Mouse (Mus musculus): ENCODE results near the gene Gadd45b. TPM values are rescaled to one million over a fixed set of nuclear protein-coding genes. Genes with fewer than 3 reads are reported as not detected.

The Gadd45b gene
- total RNA-seq, 2 experiments from 2014 or later, result 1.3 to 9.2 TPM

DNA sequence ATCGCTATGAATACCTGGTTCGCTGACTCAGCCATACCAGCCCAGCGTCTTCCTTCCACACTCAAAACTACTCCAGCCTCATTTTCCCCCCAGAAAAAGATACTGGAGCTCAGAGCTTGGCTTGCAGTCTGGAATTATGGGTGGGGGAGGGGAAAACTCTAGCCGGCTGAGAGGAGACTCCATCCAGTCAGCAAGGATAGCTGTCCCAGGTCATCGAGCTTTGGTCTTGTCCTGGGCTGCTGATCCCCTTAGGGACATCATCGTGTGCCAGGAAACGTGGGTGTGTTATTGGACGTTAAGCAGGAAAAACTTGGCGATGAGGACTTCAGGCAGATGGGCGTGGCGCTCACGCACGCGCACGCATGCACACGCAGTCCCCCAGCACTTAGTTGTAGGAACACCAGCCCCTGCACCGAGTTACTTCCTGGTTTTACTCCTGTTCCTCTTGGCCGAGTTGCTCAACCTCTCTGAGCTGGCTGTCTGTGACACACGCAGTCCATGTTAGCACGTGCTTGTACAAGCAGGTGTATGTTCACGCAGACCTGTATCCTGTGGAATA is 3.6 kb downstream of the Gadd45b start:
- ATAC-seq (replicated peaks; ENCODE audit: low FRiP score, poor library complexity, severe bottlenecking), result no peak

DNA sequence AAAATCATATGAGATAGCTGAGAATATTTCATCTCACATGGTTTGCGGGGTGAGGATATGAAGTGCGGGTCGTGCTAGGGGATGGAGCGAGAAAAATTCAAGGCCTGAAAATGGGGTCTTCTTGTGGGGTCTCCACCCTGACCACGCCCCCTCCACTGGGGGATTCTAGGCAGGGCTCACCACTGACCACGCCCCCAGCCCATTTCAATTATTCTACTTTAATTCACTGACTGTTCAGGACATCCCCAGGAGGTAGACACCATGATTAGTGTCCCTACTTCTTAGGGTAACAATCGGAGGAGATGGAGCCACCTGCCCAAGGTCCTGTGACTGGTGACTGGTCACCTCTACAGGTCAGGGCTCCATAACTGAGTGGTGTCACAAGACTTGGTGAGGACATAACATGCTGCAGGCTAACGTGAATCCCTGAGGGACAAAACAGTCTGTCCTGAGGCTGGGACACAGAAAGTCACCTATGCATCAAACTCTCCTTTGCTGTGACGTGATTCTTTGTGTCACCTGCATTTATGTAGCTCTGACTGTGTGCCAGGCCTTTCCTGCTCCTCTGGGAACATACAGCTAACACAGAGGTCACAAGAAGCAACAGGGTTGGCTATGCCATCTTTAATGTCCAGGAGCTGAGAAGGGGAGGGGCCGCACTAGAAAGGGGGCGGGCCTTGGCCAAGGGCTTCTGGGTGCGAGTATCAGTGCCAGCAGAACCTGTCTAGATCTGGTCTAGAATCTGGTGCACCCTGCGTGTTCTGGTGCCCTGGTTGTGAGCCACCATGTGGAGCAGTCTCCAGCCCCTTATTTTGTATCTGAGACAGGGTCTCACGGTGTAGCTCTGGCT is 4.5 kb downstream of the Gadd45b start:
- no peak for ATAC-seq (replicated peaks; ENCODE audit: low FRiP score, poor library complexity, severe bottlenecking)

DNA sequence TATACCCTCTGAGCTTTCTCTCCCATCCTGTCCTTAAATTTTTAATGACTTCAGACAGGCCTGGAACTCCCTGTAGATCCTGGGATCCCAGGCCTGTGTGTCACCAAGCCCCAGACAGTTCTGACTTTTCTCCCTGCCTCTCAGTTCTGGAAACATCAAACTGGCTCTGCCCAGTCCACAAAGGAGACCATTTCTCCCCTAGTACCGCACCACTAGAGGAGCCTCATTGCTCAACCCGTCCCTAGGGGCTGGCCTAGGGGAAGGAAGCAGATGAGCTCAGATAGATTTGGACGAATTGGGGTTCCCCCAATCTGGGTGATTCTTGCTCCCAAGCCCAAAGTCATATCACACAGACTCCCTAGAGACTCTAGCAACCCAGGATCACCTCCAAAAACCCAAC is 5.4 kb downstream of the Gadd45b start:
- ATAC-seq (replicated peaks; ENCODE audit: low FRiP score, poor library complexity, severe bottlenecking), result no peak

DNA sequence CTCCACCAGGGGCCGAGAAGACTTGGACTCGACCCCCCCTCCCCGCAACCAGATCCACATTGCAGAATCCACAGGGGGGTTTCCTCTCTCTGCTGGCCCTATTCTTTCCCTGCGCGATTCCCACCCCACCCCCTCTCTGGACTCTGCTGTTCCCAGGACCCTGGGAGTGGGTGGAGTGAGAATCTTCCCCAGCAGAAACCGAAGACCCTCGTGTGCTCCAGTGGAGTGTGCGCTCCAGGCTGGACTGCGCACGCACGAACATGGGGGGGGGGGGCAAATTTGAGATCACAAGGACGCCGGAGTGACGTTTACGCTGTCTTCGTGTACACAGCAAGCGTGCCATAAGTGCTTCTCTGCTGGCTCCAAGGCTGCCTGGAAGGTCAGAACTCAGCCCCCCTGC is 5.8 kb downstream of the Gadd45b start:
- ATAC-seq (replicated peaks; ENCODE audit: low FRiP score, poor library complexity, severe bottlenecking), result no peak

DNA sequence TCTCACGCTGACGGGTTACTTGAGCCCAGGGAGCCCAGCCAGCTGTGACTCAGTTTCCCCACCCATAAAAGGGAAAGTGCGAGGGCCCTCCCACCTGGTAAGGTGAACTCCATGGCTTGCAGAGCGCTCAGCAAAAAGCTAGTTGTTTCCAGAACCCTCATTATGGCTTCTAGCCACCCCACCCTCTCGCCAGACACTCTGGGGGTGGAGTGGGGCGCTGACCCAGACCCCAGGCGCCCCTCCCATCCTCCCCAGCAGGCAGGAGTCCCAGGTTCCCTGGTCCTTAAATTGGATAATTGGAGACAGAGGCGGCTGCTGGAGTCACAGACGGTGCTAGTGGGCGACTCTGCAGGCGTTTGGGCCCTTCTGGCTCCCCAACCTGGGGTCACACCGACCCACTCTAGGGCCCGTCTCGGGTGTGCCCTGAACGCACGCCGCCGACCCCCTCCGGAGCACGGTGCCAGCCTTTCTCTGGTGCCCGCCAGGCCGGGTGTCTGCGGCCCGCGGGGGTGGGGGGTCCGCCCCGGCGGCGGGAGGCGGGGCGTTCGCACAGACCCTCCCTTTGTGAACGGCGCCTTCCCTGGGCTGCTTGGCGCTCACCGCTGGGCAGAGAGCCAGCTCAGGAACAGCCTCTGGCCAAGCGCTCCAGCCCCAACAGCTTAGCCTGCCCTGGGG is 6.4 kb downstream of the Gadd45b start:
- ATAC-seq (replicated peaks; ENCODE audit: low FRiP score, poor library complexity, severe bottlenecking), result no peak

DNA sequence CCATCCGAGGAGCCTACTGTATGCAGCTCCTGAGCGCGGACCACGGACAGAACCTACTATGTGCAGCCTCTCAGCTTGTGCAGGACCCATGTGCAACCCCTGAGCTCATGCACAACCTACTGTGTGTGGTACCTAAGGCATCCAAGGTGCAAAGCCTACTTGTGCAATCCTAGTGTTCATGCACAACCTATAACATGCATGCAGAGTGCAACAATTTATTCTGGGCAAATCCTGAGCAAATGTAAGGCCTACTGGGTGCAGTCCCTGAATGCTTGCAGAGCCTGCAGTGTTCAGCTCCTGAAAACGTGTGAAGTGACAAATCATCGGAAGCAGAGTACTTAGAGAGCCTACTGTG is 6.9 kb downstream of the Gadd45b start:
- ATAC-seq (replicated peaks; ENCODE audit: low FRiP score, poor library complexity, severe bottlenecking), result no peak

DNA sequence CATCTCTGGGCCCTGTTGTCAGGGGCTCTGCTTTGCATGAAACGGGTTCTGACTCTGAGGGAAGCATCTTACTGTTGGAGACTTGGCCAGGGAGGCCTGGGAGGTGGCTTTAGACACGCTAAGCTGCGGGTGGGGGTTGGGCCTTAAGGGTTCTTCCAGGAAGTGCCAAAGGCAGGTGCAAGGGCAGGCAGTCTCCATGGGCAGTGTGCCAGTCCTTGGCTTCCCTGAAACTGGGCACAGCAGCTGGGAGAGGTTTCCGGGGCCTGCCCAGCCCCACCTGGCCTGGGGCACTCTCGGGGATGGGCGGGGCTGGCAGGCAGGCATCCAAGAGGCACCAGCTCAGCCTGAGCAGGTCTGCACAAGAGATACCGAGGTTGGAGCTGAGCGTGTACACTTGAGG is 7.8 kb downstream of the Gadd45b start:
- no peak for ATAC-seq (replicated peaks; ENCODE audit: low FRiP score, poor library complexity, severe bottlenecking)

DNA sequence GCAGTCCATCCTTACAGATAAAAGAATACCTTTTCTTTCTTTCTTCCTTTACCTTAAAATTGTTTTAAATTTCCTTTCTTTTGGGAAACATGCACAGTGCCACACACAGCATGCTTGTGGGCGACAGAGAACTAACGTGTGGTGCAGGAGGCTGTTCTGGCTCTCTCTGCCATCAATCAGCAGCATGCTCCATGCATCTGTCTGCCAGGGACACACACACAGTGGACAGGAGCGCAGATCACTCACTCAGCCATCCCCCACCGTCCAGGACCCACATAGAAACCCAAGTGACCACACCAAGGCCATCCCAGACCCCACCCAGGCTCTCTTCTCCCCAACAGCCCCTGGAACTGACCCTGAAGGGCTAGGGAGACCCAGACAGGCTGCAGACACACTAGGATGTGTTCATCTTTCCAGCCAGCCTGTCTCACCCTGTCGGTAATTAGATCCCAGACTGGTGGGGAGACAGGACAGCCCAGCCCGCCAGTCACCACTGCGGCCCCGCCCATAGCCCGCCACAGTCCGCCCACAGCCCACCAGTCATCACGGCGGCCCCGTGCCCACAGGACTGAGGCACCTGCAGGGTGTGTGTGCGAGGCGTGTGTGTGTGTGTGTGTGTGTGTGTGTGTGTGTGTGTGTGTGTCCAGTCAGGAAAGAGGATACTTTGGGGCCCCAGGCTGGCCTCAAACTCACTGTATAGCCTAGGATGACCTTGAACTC is 9.1 kb downstream of the Gadd45b start:
- ATAC-seq (replicated peaks; ENCODE audit: low FRiP score, poor library complexity, severe bottlenecking), result no peak

DNA sequence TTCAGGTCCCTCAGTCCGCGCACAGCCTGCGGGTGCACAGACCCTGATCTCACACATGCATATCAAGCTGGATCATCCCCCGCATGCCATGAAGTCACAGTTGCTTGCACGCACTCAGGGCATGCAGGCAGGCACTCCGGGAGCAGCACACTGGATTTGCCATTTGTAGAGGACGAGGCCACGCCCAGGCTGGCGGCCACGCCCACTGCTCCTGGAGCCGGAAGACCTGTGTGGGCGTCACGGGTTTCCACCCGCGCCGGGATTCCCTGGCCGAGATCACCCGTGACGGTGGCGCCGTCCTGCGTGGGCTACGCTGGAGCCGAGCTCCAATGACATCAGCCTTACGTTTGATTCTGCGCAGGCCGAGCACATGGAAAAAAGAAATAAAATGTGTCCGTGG is 9.8 kb downstream of the Gadd45b start:
- ATAC-seq (replicated peaks; ENCODE audit: low FRiP score, poor library complexity, severe bottlenecking), result peak; percentile 68

DNA sequence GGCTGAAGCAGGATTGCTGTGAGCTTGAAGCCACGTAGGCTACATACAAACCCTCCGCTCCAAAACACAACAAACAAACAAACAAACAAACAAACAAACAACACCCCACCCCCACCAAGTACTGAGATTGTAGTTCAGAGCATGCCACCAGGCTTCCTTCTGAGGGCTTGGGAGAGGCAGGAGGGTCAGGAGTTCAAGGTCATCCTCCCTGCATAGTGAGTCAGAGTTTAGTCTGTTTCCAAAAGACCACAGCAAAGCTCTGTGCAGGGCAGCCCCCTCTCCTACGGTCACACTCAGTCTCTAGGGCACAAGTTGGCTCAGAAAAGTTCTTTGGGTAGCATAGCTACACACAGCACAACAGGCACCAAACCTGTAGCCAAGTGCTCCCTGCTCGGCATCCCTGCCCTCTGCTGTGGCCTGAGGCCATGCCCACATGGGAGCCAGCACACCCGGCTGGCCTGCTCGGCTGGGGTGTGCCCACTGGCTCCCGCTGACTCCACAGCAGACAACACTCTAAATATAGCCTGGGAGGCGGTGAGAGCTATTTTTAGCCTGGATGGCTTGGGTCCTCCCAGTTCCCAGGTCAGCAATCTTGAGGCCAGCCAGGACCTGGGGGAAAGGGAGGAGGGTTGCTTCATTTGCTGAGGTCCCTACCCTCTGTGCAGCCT is 10.6 kb downstream of the Gadd45b start:
- no peak for ATAC-seq (replicated peaks; ENCODE audit: low FRiP score, poor library complexity, severe bottlenecking)

DNA sequence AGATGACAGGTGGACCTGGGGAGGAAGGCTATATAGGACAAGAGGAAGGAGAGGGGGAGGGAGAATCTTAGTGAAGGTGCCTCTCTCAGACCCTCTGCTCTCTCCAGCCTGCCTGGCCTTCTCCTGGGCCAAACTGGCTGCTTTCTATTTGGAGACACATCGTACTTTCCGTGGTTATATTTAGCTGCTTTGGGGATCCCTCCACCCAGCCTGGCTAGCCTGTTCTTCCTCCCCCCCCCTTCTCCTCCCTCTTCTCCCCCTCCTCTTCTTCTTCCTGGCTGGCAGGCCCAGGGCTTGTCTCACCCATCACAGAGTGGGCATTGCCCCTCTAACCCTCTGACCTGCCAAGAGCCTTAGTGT is 11.1 kb downstream of the Gadd45b start:
- ATAC-seq (replicated peaks; ENCODE audit: low FRiP score, poor library complexity, severe bottlenecking), result no peak

DNA sequence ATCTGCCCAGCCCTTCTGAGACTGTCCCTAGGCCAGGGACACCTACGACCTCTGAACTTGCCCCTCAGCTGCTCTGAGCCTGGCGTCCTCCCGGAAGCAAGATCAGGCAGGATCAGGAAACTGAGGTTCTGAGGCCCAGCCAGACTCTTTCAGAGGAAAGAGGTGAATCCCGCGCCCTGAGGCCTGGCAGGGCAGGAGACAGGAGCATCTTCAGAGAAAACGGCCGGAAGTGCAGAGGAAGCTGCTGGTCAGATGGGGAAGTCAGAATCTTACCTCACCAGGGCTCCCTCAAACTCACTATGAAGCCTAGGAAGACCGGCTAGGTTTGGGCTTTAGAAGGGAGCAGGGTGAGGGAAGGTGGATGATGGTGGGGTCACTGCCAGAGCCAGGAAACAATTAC is 13.0 kb downstream of the Gadd45b start:
- no peak for ATAC-seq (replicated peaks; ENCODE audit: low FRiP score, poor library complexity, severe bottlenecking)

DNA sequence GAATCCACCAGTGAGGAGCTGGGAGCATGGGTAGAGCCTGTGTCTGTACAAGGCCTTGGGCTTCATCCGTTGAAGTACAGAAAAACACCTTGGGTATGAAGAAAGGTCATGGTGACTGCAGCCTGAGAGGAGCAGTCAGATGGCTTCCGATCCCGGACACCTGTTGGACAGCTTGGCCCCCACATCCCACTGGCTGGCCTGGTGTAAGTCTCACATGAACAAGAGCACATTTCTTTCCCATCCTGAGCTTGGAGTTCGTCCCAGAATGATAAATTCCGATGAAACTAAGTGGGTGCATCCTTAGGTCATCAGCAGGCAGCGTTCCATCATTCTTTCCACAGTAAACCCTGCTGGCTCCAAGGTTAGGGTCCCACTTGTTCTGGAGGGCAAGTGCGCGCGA is 13.8 kb downstream of the Gadd45b start:
- no peak for ATAC-seq (replicated peaks; ENCODE audit: low FRiP score, poor library complexity, severe bottlenecking)

DNA sequence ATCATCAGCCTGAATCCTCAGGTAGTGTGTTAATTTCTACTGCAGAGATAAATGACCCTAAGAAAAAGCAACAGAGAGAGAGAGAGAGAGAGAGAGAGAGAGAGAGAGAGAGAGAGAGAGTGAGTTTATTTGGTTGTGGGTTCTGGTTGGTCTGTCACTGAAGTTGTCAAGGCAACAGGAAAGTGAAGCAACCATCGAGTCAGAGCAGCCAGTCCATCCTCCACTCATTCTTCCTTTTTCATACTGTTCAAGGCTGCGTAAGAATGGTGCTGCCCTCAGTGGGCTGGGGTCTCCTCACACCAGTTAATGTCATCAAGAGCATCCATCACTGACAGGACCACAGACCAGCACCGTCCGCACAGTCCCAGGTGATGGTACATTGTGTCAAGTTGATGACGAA is 14.4 kb downstream of the Gadd45b start:
- no peak for ATAC-seq (replicated peaks; ENCODE audit: low FRiP score, poor library complexity, severe bottlenecking)

DNA sequence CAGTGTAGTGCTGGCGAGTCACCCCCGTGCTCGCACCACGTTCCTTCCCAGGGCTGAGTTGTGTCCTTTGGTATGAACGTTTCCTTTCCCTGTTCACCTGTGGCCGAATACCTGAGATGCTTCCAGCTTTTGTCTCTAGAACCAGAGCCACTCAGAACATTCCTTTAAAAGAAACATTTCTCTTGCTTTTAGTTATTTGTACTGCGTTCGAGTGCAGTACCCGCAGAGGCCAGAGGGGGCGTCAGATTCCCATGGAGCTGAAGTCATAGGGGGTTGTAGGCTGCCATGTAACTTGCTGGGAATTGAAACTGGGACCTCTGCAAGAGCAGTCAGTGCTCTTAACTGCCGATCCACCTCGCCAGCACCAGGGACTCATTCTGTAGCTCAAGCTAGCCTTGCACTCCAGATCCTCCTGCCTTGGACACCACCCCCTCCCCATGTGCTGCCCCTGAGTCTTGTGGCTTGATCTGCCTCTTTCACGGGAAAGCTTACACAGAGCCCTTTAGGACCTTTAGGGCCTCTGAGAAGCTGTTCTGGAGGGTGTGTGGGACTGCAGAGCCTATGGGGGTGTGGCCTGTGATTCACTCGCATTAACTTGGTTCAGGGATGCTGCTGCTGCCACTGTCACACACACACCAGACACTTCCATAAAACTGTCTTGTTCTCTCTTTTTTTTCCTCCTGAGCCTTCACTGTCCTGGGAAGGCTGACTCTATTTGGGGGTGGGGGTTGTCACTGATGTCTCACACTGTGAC is 17.0 kb downstream of the Gadd45b start:
- no peak for ATAC-seq (replicated peaks; ENCODE audit: low FRiP score, poor library complexity, severe bottlenecking)

DNA sequence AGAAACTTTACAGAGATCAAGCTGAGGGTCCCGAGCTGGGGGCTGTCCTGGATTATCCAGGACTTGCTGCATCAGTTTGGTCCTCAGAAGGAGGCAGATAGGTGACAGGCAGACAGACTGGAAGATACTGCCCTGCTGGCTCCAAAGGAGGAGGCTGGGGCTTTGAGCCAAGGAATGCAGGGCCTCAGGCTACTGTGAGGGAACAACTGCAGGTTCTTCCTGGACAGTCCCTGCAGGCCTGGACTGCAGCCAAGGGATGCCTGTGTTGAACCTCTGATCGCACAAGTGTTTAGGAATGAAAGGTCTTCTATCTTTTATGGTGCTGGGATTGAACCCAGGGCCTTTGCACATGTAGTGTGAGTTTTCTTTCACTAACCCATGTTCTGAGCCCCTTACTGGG is 17.9 kb downstream of the Gadd45b start:
- no peak for ATAC-seq (replicated peaks; ENCODE audit: low FRiP score, poor library complexity, severe bottlenecking)

DNA sequence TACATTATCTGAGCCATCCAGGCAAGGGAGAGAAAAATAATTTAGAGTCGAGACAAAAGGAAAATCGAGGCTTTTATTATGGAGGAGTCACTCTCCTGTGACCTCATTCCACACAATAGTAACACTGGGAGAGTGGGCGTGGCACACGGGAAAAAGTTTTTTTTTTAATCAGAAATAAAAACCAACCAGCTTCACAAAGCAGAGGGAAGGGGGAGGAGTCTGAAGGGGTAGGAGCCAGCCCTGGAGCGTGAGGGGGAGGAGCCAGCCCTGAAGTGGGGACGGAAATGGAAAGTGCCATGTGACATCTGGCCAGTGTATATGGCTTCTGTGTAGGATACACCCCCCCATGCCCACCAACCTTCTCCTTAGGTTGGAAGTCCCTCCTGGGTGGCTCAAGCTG is 18.7 kb downstream of the Gadd45b start:
- no peak for ATAC-seq (replicated peaks; ENCODE audit: low FRiP score, poor library complexity, severe bottlenecking)

DNA sequence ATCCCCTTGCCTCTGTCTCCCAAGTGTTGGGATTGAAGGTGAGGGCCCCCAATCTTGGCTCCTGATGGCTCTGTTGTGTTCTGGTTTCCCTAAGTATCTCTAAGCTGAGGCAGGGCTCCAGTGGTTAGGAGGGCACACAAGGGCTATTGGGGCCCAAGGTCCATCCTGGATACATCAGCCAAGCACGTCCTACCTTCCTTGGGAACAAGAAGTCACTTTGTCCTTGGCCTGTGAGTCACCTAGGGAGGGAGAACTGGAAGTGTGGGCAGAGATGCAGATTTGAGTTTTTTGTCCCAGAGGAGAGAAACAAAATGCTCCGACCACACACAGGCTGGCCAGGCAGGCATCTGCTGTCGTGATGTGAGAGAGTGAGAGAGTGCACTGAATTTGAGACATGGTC is 19.2 kb downstream of the Gadd45b start:
- no peak for ATAC-seq (replicated peaks; ENCODE audit: low FRiP score, poor library complexity, severe bottlenecking)

DNA sequence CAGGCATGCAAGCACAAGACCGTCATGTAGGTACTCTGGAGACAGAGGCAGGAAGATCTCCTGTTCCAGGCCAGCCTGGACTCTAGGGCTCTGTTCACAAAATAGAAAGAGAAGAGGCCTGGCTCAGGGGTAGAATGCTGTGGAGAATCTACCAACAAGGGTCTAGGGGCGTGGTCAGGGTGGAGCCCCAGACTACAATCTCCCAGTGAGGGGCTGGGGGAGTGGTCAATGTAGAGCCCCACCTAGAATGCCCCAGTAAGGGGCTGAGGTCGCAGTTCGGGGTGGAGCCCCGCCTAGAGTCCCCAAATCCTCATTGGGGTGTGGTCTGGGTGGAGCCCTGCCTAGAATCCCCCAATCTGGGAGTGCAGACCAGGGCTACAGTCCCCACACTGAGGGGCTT is 20.4 kb downstream of the Gadd45b start:
- no peak for ATAC-seq (replicated peaks; ENCODE audit: low FRiP score, poor library complexity, severe bottlenecking)
